Mouse (Mus musculus) heart, embryonic 11.5 days (tissue): Measurements from ENCODE around the gene Eif4ebp2. TPM values are rescaled to one million over a fixed set of nuclear protein-coding genes. Genes with fewer than 3 reads are reported as not detected.
A peak's percentile ranks its signal among the peaks of the same experiment; 100 is the strongest.

Source experiments
- ATAC-seq: fragments of 200-750 bp; cut with Nextera tagmentation; replicated peaks from 2 replicates; pipeline ENCODE4 v1.8.0; 2017; ENCODE audit warnings: moderate library complexity; ENCODE audit not compliant: insufficient number of reproducible peaks, low FRiP score, low TSS enrichment
- H3K27ac ChIP-seq: fragments of 300-500 bp; sonication (generic); 2 replicates; pipeline ENCODE4 v1.5.1; 2014; ENCODE audit warnings: mild to moderate bottlenecking, low read depth, low read length
- H3K27me3 ChIP-seq: fragments of 300-500 bp; sonication (generic); 2 replicates; pipeline ENCODE4 v1.6.1; 2014; ENCODE audit warnings: mild to moderate bottlenecking, low read length, mixed read lengths; ENCODE audit not compliant: control insufficient read depth, insufficient read depth
- H3K36me3 ChIP-seq: fragments of 300-500 bp; sonication (generic); 2 replicates; pipeline ENCODE4 v1.6.1; 2014; ENCODE audit warnings: mild to moderate bottlenecking, low read length, moderate library complexity, mixed read lengths; ENCODE audit not compliant: control insufficient read depth, insufficient read depth
- H3K4me1 ChIP-seq: fragments of 300-500 bp; sonication (generic); 2 replicates; pipeline ENCODE4 v1.6.1; 2014; ENCODE audit warnings: low read length; ENCODE audit not compliant: control insufficient read depth, insufficient read depth
- H3K4me2 ChIP-seq: fragments of 300-500 bp; sonication (generic); 2 replicates; pipeline ENCODE4 v1.6.1; 2014; ENCODE audit warnings: mild to moderate bottlenecking, moderate library complexity
- H3K4me3 ChIP-seq: fragments of 300-500 bp; sonication (generic); 2 replicates; pipeline ENCODE4 v1.5.1; 2014; ENCODE audit warnings: low read depth, low read length
- H3K9ac ChIP-seq: fragments of 300-500 bp; sonication (generic); 2 replicates; pipeline ENCODE4 v1.6.1; 2014; ENCODE audit warnings: mild to moderate bottlenecking, low read depth, low read length, moderate library complexity
- H3K9me3 ChIP-seq: fragments of 300-500 bp; sonication (generic); replicated peaks from 2 replicates; pipeline ENCODE4 v1.6.1; 2016; ENCODE audit warnings: low read length; ENCODE audit not compliant: control insufficient read depth
- WGBS: fragments of 180-500 bp; shearing (Covaris S2); extraction: QIAGEN DNeasy Blood & Tissue Kit; methylation state at CpG from one replicate; pipeline ENCODE4 v1.1.7; 2014; ENCODE audit not compliant: insufficient replicate concordance; 5-methylcytosine and 5-hydroxymethylcytosine counted together
- polyA plus RNA-seq: library from polyadenylated mRNA; unstranded; fragments of >200 nt; fragmentation: Nextera tagmentation; extraction: Ambion mirVana; gene quantifications from 2 replicates; pipeline ENCODE4 v1.2.1, GENCODE M21; 2014

Gene Eif4ebp2
- polyA plus RNA-seq, 1 experiment from 2014 or later, result 28.6 TPM

DNA sequence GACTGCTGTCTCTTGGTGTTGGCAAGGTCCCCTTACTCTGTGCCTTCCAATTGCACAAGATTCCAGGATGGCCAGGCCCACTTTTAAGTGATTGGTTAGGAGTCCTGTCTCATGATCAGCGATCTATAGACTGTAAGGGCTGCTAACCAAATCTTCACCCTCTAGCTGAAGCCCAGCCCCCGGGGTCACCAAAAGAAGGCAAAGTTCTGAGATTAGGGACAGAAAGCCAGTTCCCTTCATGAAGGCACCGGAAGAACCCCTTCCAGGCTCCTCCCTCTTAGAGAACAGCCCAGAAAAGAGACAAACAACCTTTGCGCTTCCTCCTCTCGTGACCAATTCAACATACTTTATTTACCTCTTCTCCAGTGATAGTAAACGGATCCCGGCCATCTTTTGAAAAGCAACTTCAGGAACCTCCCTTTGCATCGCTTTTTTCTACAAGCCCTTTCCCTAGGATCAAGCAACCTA is 964 bp downstream of the Eif4ebp2 start:
- 4% methylated on average over 8 of the region's 8 CpGs for WGBS
- Histone ChIP-seq H3K27ac (peak overlapping the region; percentile 84), H3K9ac (peak overlapping the region; percentile 91), H3K36me3 (no peaks in the 10 kb centered on the region), H3K4me3 (peak overlapping the region; percentile 92), H3K4me2 (peak overlapping the region; percentile 84), H3K27me3 (no peaks in the 10 kb centered on the region), H3K4me1 (peaks cover 23% of the 10 kb centered on the region), H3K9me3 (no peaks in the 10 kb centered on the region; the same call in 1 of the 2 replicates)
- ATAC-seq, result no peak

DNA sequence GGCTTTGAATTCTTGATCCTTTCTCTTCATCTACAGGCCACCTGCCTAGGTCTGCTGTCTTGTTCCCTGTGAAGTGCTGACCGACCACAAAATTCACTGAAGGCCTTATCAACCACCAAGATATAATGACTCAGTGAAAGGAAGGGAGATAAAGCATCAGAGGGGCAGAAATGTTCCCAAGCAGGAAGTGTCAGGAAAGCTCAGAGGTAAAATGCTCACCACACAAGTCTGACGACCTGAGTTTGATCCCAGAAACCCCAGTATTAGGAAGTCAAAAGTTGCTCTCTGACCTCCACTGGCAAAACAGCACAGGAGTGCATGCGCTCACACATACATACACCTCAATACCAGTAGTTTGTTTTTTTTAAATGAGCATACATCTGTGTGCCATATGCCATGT is 3.6 kb downstream of the Eif4ebp2 start:
- no peaks in the 10 kb centered on the region for H3K36me3 ChIP-seq
- H3K4me2 ChIP-seq, result no peak overlapping the region
- WGBS, result 54% methylated on average over 3 of the region's 3 CpGs
- no peak overlapping the region for H3K9ac ChIP-seq
- no peak overlapping the region for H3K4me3 ChIP-seq
- no peak overlapping the region for H3K27ac ChIP-seq
- H3K27me3 ChIP-seq, result no peaks in the 10 kb centered on the region
- H3K9me3 ChIP-seq, result no peaks in the 10 kb centered on the region
- ATAC-seq, result no peak
- H3K4me1 ChIP-seq, result peaks cover 44% of the 10 kb centered on the region

DNA sequence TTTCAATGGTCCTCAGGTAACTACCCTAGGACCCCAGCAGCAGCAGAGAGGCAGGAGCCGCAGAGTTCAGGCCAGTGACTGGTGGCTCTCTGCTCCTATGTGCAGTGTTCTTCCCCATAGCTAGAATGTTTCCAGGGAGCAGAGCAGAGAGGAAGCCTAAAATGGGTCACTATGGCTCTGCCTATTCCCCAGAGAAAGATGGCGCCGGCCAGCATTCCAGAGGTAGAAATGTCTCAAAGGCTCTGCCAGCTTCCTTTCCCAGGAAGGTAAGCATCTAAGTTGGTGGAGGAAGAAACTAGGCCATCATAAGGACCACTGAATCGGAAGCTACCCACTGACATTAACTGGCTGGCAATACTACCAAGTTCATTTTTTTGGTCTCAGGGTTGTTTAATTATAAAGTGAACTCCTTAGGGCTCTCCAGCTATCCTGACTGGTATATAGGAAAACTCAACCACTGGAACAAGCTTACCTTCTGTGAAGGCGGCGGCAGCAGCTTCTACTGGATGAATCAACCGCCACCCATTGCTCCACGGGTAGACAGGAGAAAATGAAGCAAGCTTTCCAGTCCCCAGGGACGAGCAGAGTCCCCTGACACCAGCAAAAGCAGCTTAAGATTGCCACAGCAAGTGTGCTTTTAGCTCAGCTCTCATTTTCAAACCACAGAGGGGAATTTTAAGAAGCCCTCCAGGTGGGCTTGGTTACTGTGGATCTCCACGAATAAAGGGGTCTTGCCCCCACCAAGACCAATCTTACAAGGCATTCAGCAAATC is 4.7 kb downstream of the Eif4ebp2 start:
- Histone ChIP-seq H3K27ac (no peak overlapping the region), H3K4me3 (no peak overlapping the region), H3K9ac (no peak overlapping the region), H3K36me3 (no peaks in the 10 kb centered on the region), H3K9me3 (no peaks in the 10 kb centered on the region), H3K4me1 (peaks cover 54% of the 10 kb centered on the region), H3K4me2 (no peak overlapping the region), H3K27me3 (no peaks in the 10 kb centered on the region)
- 84% methylated on average over 10 of the region's 10 CpGs for WGBS
- ATAC-seq, result no peak

DNA sequence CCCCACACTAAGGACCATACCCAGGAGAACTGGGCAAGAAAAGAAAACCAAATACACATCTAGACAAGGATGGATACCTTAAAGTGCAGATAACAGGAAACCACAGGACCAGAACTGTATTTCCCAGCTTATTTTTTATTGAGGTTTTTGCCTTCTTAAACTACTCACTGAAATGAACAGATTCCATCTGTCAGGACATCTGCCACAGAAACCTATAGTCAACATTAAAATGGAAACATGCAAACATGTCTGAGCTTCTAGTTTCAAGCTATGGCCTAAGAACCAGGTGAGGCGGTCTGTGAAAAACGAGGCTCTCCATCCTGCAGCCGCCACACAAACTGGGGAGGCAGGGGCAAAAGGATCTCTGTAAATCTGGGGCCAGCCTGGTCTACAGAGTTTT is 7.4 kb downstream of the Eif4ebp2 start:
- H3K27ac ChIP-seq, result no peak overlapping the region
- H3K36me3 ChIP-seq, result no peaks in the 10 kb centered on the region
- H3K9me3 ChIP-seq, result no peaks in the 10 kb centered on the region
- no peak overlapping the region for H3K4me2 ChIP-seq
- H3K9ac ChIP-seq, result no peak overlapping the region
- H3K4me1 ChIP-seq, result peaks cover 54% of the 10 kb centered on the region
- H3K27me3 ChIP-seq, result no peaks in the 10 kb centered on the region
- 89% methylated on average over 3 of the region's 3 CpGs for WGBS
- H3K4me3 ChIP-seq, result no peak overlapping the region
- ATAC-seq, result no peak

DNA sequence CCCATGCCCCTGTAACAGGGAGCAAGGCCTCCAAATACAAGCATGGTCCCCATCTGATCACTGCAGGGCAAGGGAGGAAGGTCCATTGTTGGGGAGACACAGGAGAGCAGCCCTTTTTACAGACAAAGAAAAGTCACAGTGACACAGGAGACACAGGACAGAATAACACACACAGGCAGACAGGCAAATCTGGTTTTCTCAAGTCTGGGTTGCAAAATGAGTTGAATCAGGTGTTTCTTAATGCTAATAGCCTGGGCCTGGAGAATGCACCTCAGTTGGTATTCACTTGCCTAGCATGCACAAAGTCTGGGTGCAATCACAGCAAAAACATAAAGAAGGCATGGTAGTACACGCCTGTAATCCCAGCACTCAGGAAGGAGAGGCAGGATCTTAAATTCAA is 8.6 kb downstream of the Eif4ebp2 start:
- peak overlapping the region; percentile 28; the same call in 1 of the 2 replicates for H3K9ac ChIP-seq
- no peak overlapping the region for H3K4me2 ChIP-seq
- H3K36me3 ChIP-seq, result no peaks in the 10 kb centered on the region
- no peaks in the 10 kb centered on the region for H3K9me3 ChIP-seq
- 59% methylated on average over 1 of the region's 1 CpGs for WGBS
- no peak overlapping the region for H3K4me3 ChIP-seq
- H3K27me3 ChIP-seq, result no peaks in the 10 kb centered on the region
- no peak overlapping the region for H3K27ac ChIP-seq
- ATAC-seq, result no peak
- peaks cover 47% of the 10 kb centered on the region for H3K4me1 ChIP-seq

DNA sequence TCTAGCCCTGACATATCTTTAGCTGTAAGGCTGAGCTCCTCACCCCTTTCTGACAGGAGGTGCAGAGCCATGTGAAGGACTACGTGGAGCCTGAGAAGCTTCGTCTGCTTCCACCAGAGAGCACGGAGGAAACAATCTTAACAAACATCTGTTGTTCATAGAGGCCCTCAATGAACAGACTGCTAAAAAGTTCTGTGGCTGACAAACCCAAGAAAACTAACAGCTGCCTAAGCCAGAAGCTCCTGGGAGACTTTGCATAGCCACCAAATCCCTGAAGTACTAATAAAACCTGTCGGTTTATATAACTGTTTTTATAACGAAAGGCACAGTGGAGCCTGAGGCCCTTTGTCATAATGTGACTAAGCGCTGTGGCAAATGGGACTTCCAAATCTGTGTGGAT is 9.0 kb downstream of the Eif4ebp2 start:
- Histone ChIP-seq H3K4me2 (no peak overlapping the region), H3K27ac (no peak overlapping the region), H3K4me3 (no peak overlapping the region), H3K27me3 (no peaks in the 10 kb centered on the region), H3K9ac (peak overlapping the region; percentile 28; the same call in 1 of the 2 replicates), H3K9me3 (no peaks in the 10 kb centered on the region), H3K36me3 (no peaks in the 10 kb centered on the region), H3K4me1 (peaks cover 44% of the 10 kb centered on the region)
- WGBS, result 71% methylated on average over 6 of the region's 6 CpGs
- ATAC-seq, result no peak

DNA sequence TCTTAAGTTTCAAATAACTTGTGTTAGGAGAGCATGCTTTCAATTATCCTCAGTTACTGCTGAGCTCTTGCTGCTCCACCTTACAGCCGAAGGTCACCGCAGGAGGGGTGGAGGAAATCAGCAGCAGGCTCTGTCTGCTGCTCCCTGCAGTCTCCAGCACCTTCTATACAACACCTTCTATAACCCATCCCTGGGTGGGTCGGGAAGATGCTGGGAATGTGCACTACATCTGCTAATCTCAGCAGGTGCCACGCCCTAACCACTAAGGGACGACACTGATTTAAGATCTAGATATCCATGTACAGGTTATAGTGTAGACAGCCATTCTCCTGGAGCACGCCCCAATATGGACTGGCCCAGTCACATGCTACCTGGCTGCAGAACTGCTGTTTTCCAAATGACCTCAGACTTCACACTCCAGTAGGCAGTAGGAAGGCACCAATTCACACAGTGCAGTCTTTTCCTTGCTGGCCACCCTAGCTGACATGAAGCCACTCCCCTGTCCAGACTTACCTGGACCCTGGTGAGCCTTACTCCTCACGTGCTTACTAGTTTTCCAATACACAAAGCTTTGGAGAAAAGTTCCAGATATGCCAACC is 12.2 kb downstream of the Eif4ebp2 start:
- no peak; the same call in 1 of the 2 replicates for ATAC-seq
- WGBS, result 93% methylated on average over 7 of the region's 7 CpGs
- Histone ChIP-seq H3K4me1 (peaks cover 28% of the 10 kb centered on the region), H3K4me2 (no peak overlapping the region), H3K27ac (no peak overlapping the region), H3K4me3 (no peak overlapping the region), H3K36me3 (no peaks in the 10 kb centered on the region), H3K9ac (no peak overlapping the region), H3K27me3 (no peaks in the 10 kb centered on the region), H3K9me3 (no peaks in the 10 kb centered on the region)

DNA sequence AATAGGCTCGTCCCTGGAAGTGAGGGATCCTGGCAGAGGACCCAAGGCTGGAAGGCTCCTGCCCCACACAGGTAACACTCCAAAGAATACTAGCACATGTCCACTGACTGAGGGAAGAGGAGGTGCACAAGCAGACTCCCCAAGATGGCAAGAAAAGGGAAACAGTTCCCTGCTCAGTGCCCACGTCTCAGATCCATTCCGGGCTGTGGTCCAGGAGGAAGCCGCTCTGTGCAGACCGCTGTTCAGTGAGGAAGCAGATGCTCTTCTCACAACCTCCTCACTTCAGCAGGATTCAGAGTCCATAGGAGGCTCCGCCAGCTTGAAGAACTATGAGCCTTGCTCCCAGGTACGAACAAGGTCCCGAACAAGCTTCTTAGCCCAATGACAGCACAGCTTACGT is 21.1 kb downstream of the Eif4ebp2 start:
- H3K4me2 ChIP-seq, result no peak overlapping the region
- no peak overlapping the region for H3K9ac ChIP-seq
- no peak for ATAC-seq
- H3K36me3 ChIP-seq, result peaks cover 29% of the 10 kb centered on the region
- H3K4me3 ChIP-seq, result no peak overlapping the region
- H3K27me3 ChIP-seq, result no peaks in the 10 kb centered on the region
- H3K9me3 ChIP-seq, result no peaks in the 10 kb centered on the region
- WGBS, result 94% methylated on average over 9 of the region's 9 CpGs
- no peaks in the 10 kb centered on the region for H3K4me1 ChIP-seq
- no peak overlapping the region for H3K27ac ChIP-seq
